Mouse (Mus musculus): ENCODE data around the gene Bet1l. TPM values are rescaled to one million over a fixed set of nuclear protein-coding genes. Genes with fewer than 3 reads are reported as not detected.

The Bet1l gene
- polyA plus RNA-seq, 1 experiment, result 19.9 TPM

- Histone ChIP-seq H3K79me2 (ENCODE audit: control insufficient read depth, insufficient read depth) (no peaks in the 10 kb centered on the region), H3ac (ENCODE audit: control insufficient read depth, insufficient read length, low read depth) (no peak overlapping the region), H3K4me3 (ENCODE audit: insufficient read depth, poor library complexity, severe bottlenecking) (no peak overlapping the region), H3K27me3 (ENCODE audit: control insufficient read depth, insufficient read depth, insufficient read length) (no peaks in the 10 kb centered on the region), H3K79me3 (ENCODE audit: low read depth) (no peaks in the 10 kb centered on the region), H3K36me3 (ENCODE audit: control insufficient read depth, insufficient read depth) (no peaks in the 10 kb centered on the region)
- no peak for TF ChIP-seq FOSL1 (IDR thresholded peaks at IDR 0.05; ENCODE audit: insufficient read depth, low read length, poor library complexity, severe bottlenecking)
- no peak for TF ChIP-seq MAX (IDR thresholded peaks at IDR 0.05)
- TF ChIP-seq CEBPB (IDR thresholded peaks at IDR 0.05; ENCODE audit: low read depth), result no peak
- TF ChIP-seq USF1 (IDR thresholded peaks at IDR 0.05; ENCODE audit: low read depth), result no peak
- no peak for TF ChIP-seq MYOG (IDR thresholded peaks at IDR 0.05; ENCODE audit: control insufficient read depth, extremely low read depth, insufficient read length)
Observed at GRCm38 (mm10) chr7:140835758-140836087, 21.7 kb downstream of the Bet1l start.

DNA sequence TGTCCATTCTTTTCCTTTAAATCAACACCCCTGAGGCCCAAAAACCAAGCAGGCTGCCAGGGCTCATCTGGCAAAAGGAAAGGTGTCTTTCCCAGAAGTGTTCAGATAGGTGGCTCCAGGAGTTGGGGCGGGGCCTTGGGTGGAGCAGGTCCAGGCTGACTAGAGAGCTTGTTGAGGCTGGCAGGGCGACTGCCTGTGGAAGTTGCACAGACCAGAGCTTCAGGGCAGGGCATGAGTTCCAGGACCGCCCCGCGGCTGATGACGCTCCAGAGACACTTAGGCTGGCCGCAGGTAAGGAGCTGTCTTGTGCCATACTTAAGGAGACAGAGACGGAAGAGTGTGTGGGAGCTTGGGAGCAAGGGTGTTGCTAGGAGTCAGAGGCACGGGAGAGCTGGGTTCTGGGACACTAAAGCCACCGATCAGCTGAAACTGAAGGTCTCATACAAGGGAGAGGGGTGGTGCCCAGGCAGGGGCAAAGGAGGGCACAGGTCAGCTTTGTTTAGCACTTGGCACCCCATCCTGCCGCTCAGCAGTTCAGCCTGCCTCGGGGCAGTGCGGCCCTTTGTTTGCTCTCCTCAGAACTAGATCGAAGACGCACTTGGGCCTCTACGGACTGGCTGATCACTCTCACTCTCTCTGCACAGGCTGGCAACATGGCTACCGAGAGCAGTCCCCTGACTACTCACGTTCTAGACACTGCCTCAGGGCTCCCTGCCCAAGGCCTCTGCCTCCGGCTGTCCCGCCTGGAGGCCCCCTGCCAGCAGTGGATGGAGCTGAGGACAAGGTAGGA, 22.2 kb downstream of the Bet1l start, which contains the start of gene Urah:
TSS of gene Urah (plus strand) at position 51 of the 790 bp plus-strand sequence.
- Histone ChIP-seq H3ac (ENCODE audit: control insufficient read depth, insufficient read length, low read depth) (no peak within 1 kb of the TSS), H3K4me3 (ENCODE audit: insufficient read depth, poor library complexity, severe bottlenecking) (no peak within 1 kb of the TSS), H3K79me2 (ENCODE audit: control insufficient read depth, insufficient read depth) (no peaks in the 10 kb centered on the region), H3K27me3 (ENCODE audit: control insufficient read depth, insufficient read depth, insufficient read length) (no peaks in the 10 kb centered on the region), H3K36me3 (ENCODE audit: control insufficient read depth, insufficient read depth) (no peaks in the 10 kb centered on the region), H3K79me3 (ENCODE audit: low read depth) (no peaks in the 10 kb centered on the region)
- no peak for TF ChIP-seq MAX (IDR thresholded peaks at IDR 0.05)
- no peak for TF ChIP-seq FOSL1 (IDR thresholded peaks at IDR 0.05; ENCODE audit: insufficient read depth, low read length, poor library complexity, severe bottlenecking)
- TF ChIP-seq CEBPB (IDR thresholded peaks at IDR 0.05; ENCODE audit: low read depth), result no peak
- TF ChIP-seq USF1 (IDR thresholded peaks at IDR 0.05; ENCODE audit: low read depth), result no peak
- TF ChIP-seq CTCF (IDR thresholded peaks at IDR 0.05; ENCODE audit: control insufficient read depth, insufficient read depth, insufficient read length), result no peak
- no peak for TF ChIP-seq MYOG (IDR thresholded peaks at IDR 0.05; ENCODE audit: control insufficient read depth, extremely low read depth, insufficient read length)
- no peak for TF ChIP-seq MYOD1 (IDR thresholded peaks at IDR 0.05; ENCODE audit: control insufficient read depth, insufficient read length, low read depth)

DNA sequence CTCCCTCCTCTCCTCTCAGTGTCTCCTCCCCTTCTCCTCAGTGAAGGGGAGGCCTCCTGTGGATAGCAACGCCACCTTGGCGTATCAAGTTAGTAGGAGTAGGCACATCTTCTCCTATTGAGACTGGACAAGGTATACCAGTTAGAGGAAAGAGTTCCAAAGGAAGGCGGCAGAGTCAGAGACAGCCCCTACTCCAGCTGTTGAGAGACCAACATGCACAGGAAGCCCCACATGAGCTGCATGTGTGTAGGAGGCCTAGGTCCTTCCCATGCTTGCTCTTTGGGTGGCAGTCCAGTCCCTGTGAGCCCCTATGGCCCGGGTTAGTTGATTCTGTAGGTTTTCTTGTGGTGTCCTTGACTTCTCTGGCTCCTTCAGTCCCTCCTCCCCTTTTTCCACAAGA, 24.0 kb downstream of the Bet1l start:
- Histone ChIP-seq H3K4me3 (ENCODE audit: insufficient read depth, poor library complexity, severe bottlenecking) (no peak overlapping the region), H3ac (ENCODE audit: control insufficient read depth, insufficient read length, low read depth) (no peak overlapping the region), H3K79me2 (ENCODE audit: control insufficient read depth, insufficient read depth) (no peaks in the 10 kb centered on the region), H3K27me3 (ENCODE audit: control insufficient read depth, insufficient read depth, insufficient read length) (no peaks in the 10 kb centered on the region), H3K79me3 (ENCODE audit: low read depth) (no peaks in the 10 kb centered on the region), H3K36me3 (ENCODE audit: control insufficient read depth, insufficient read depth) (no peaks in the 10 kb centered on the region)
- TF ChIP-seq CTCF (IDR thresholded peaks at IDR 0.05; ENCODE audit: control insufficient read depth, insufficient read depth, insufficient read length), result no peak
- TF ChIP-seq MAX (IDR thresholded peaks at IDR 0.05), result no peak
- TF ChIP-seq MYOD1 (IDR thresholded peaks at IDR 0.05; ENCODE audit: control insufficient read depth, insufficient read length, low read depth), result no peak
- no peak for TF ChIP-seq FOSL1 (IDR thresholded peaks at IDR 0.05; ENCODE audit: insufficient read depth, low read length, poor library complexity, severe bottlenecking)
- no peak for TF ChIP-seq MYOG (IDR thresholded peaks at IDR 0.05; ENCODE audit: control insufficient read depth, extremely low read depth, insufficient read length)
- TF ChIP-seq CEBPB (IDR thresholded peaks at IDR 0.05; ENCODE audit: low read depth), result no peak
- no peak for TF ChIP-seq USF1 (IDR thresholded peaks at IDR 0.05; ENCODE audit: low read depth)

- no peaks in the 10 kb centered on the region for H3K36me3 ChIP-seq (ENCODE audit: control insufficient read depth, insufficient read depth)
- H3ac ChIP-seq (ENCODE audit: control insufficient read depth, insufficient read length, low read depth), result no peak overlapping the region
- H3K79me2 ChIP-seq (ENCODE audit: control insufficient read depth, insufficient read depth), result no peaks in the 10 kb centered on the region
- TF ChIP-seq MAX (IDR thresholded peaks at IDR 0.05) (no peak), USF1 (IDR thresholded peaks at IDR 0.05; ENCODE audit: low read depth) (no peak), MYOG (IDR thresholded peaks at IDR 0.05; ENCODE audit: control insufficient read depth, extremely low read depth, insufficient read length) (no peak), MYOD1 (IDR thresholded peaks at IDR 0.05; ENCODE audit: control insufficient read depth, insufficient read length, low read depth) (no peak), CEBPB (IDR thresholded peaks at IDR 0.05; ENCODE audit: low read depth) (no peak), CTCF (IDR thresholded peaks at IDR 0.05; ENCODE audit: control insufficient read depth, insufficient read depth, insufficient read length) (no peak), FOSL1 (IDR thresholded peaks at IDR 0.05; ENCODE audit: insufficient read depth, low read length, poor library complexity, severe bottlenecking) (no peak)
- no peaks in the 10 kb centered on the region for H3K27me3 ChIP-seq (ENCODE audit: control insufficient read depth, insufficient read depth, insufficient read length)
- H3K4me3 ChIP-seq (ENCODE audit: insufficient read depth, poor library complexity, severe bottlenecking), result no peak overlapping the region
- no peaks in the 10 kb centered on the region for H3K79me3 ChIP-seq (ENCODE audit: low read depth)
Observed at GRCm38 (mm10) chr7:140831447-140831846, 25.9 kb downstream of the Bet1l start.

GRCm38 (mm10) chr7:140828171-140828881, 29.1 kb downstream of the Bet1l start:
- H3K36me3 ChIP-seq (ENCODE audit: control insufficient read depth, insufficient read depth), result no peaks in the 10 kb centered on the region
- H3K4me3 ChIP-seq (ENCODE audit: insufficient read depth, poor library complexity, severe bottlenecking), result no peak overlapping the region
- no peak overlapping the region for H3ac ChIP-seq (ENCODE audit: control insufficient read depth, insufficient read length, low read depth)
- H3K79me2 ChIP-seq (ENCODE audit: control insufficient read depth, insufficient read depth), result no peaks in the 10 kb centered on the region
- no peaks in the 10 kb centered on the region for H3K79me3 ChIP-seq (ENCODE audit: low read depth)
- H3K27me3 ChIP-seq (ENCODE audit: control insufficient read depth, insufficient read depth, insufficient read length), result no peaks in the 10 kb centered on the region
- no peak for TF ChIP-seq MYOD1 (IDR thresholded peaks at IDR 0.05; ENCODE audit: control insufficient read depth, insufficient read length, low read depth)
- TF ChIP-seq CTCF (IDR thresholded peaks at IDR 0.05; ENCODE audit: control insufficient read depth, insufficient read depth, insufficient read length), result no peak
- TF ChIP-seq USF1 (IDR thresholded peaks at IDR 0.05; ENCODE audit: low read depth), result no peak
- TF ChIP-seq CEBPB (IDR thresholded peaks at IDR 0.05; ENCODE audit: low read depth), result no peak
- no peak for TF ChIP-seq MAX (IDR thresholded peaks at IDR 0.05)

Measured in C2C12 (cell line).